Mouse (Mus musculus) ES-E14 (cell line): ENCODE results near the gene Gpr173. TPM values are rescaled to one million over a fixed set of nuclear protein-coding genes. Genes with fewer than 3 reads are reported as not detected.

ENCODE experiments used
- DNase-seq: peaks from one replicate; pipeline ENCODE4 v3.0.0-alpha.2; 2013; ENCODE audit warnings: low read depth, low spot score
- H3K27ac ChIP-seq: 2 replicates; pipeline ENCODE4 v1.5.1; 2012; ENCODE audit warnings: low read depth, mild to moderate bottlenecking, low read length, moderate library complexity, mixed read lengths; ENCODE audit not compliant: poor library complexity, insufficient read depth, severe bottlenecking
- H3K36me3 ChIP-seq: 2 replicates; pipeline ENCODE4 v1.6.1; 2012; ENCODE audit warnings: mild to moderate bottlenecking, low read length, moderate library complexity, mixed read lengths; ENCODE audit not compliant: control insufficient read depth, poor library complexity, insufficient read depth, severe bottlenecking
- H3K4me1 ChIP-seq, 2 experiments: fragments of 150-350 bp in 1 of 2; sonication (generic) in 1 of 2; 2 replicates each; pipeline ENCODE4 v1.6.1; 2012; ENCODE audit warnings: low read length in 2 of 2, mild to moderate bottlenecking in 1 of 2, mixed read lengths in 1 of 2; ENCODE audit not compliant: control insufficient read depth in 2 of 2, insufficient read depth in 2 of 2, poor library complexity in 1 of 2
- H3K4me3 ChIP-seq, 2 experiments: fragments of 150-350 bp in 1 of 2; sonication (generic) in 1 of 2; 2 replicates each; pipeline ENCODE4 v1.5.1; 2012; ENCODE audit warnings: low read length in 2 of 2, low read depth in 1 of 2, mild to moderate bottlenecking in 1 of 2, mixed read lengths in 1 of 2; ENCODE audit not compliant: insufficient read depth in 1 of 2, poor library complexity in 1 of 2, severe bottlenecking in 1 of 2
- H3K9ac ChIP-seq: 2 replicates; pipeline ENCODE4 v1.6.1; 2012; ENCODE audit warnings: low read depth, mild to moderate bottlenecking, low read length, mixed read lengths; ENCODE audit not compliant: poor library complexity, insufficient read depth, severe bottlenecking
- H3K9me3 ChIP-seq: fragments of 150-350 bp; sonication (generic); 2 replicates; pipeline ENCODE4 v1.6.1; 2012; ENCODE audit warnings: low read depth, mild to moderate bottlenecking, low read length; ENCODE audit not compliant: control insufficient read depth, insufficient read depth
- CHD2 ChIP-seq: IDR thresholded peaks from 2 replicates; pipeline ENCODE4 v1.6.1; 2014; ENCODE audit warnings: mild to moderate bottlenecking, low read depth, low read length, inconsistent platforms
- HCFC1 ChIP-seq: IDR thresholded peaks from 2 replicates; pipeline ENCODE4 v1.6.1; 2012; ENCODE audit warnings: low read length, inconsistent platforms, borderline replicate concordance; ENCODE audit not compliant: insufficient read depth
- MAFK ChIP-seq: IDR thresholded peaks from 2 replicates; pipeline ENCODE4 v1.6.1; 2014; ENCODE audit warnings: mild to moderate bottlenecking, low read depth, low read length, inconsistent platforms; ENCODE audit not compliant: insufficient read depth
- ZC3H11A ChIP-seq: IDR thresholded peaks from 2 replicates; pipeline ENCODE4 v1.6.1; 2012; ENCODE audit warnings: low read depth, mild to moderate bottlenecking, inconsistent platforms, low read length, borderline replicate concordance
- ZNF384 ChIP-seq: IDR thresholded peaks from 2 replicates; pipeline ENCODE4 v1.6.1; 2012; ENCODE audit warnings: low read depth, low read length, inconsistent platforms
- in situ Hi-C, 2 experiments: fragments of 600-800 bp; cut with MboI; formaldehyde crosslinking; loops; one replicate each; pipeline ENCODE4 v1.15.1; 2025; ENCODE audit warnings: low sequenced_read_pairs in 2 of 2, inconsistent platforms in 1 of 2; ENCODE audit not compliant: unreplicated experiment in 2 of 2
- total RNA-seq: library from RNA; depleted of rRNA; stranded (reverse); fragments of 300-350 nt; gene quantifications from 2 replicates; pipeline ENCODE4 v1.2.3, GENCODE M21; 2012; rRNA removed

Gpr173 gene
- total RNA-seq, 1 experiment: 3.0 TPM

DNA sequence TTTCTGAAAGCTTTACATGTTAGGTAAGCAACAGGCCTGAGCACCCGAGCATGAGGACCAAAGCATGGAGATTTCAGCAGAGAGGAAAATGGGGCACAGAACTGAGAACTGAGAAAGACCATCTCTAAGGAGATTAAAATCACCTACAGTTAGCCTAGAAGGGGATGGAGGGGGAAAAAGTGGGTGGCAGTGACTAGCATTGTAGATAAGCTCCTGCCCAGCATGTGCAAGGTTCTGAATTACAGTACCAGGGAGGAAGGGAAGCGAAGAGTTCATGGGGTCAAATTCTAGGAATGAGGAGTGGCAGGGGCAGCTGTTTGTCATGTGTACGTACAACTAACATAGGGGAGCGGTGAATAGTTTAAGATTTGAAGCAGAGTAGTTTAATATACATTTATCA is 48.0 kb downstream of the Gpr173 start:
- no peak overlapping the region for H3K4me3 ChIP-seq
- no peak overlapping the region for H3K27ac ChIP-seq
- no peaks in the 10 kb centered on the region for H3K4me1 ChIP-seq
- H3K9me3 ChIP-seq: no peaks in the 10 kb centered on the region
- TF ChIP-seq HCFC1: no peak
- TF ChIP-seq MAFK: no peak
- TF ChIP-seq ZC3H11A: no peak
- TF ChIP-seq ZNF384: no peak
- no peak for TF ChIP-seq CHD2
- H3K36me3 ChIP-seq: 0 out of 2 replicates have a peak, but pooled peaks cover 2% of the 10 kb centered on the region
- no peak overlapping the region for H3K9ac ChIP-seq
- DNase-seq: no peak
- in situ Hi-C loops: no loop called here

- TF ChIP-seq MAFK (no peak), HCFC1 (no peak), ZNF384 (no peak), CHD2 (no peak)
- no peak for DNase-seq
- Histone ChIP-seq H3K4me3 (no peak overlapping the region), H3K9me3 (no peaks in the 10 kb centered on the region), H3K9ac (no peak overlapping the region), H3K27ac (no peak overlapping the region), H3K36me3 (peaks cover 2% of the 10 kb centered on the region; the same call in 1 of the 2 replicates), H3K4me1 (no peaks in the 10 kb centered on the region)
- in situ Hi-C loops: no loop called here
Measured at GRCm38 (mm10) chrX:152307942-152308341, 60.6 kb downstream of the Gpr173 start.

DNA sequence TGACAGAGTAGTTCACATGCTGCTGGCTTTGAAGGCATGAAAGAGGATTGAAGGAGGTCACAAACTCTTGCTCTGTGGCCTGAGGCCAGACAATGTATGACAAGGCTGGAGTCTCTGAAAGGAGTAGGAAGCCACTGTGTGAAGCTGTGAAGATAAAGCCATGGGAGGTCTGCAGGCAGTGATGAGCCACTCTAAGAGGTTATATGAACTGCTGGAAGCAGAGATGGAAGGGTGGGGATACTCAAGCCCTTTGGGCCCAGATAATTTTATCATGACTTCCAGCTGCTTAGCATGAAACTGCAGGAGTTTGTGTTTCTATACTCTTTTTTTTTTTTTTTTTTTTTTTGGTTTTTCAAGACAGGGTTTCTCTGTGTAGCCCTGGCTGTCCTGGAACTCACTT is 61.1 kb downstream of the Gpr173 start:
- H3K4me1 ChIP-seq: no peaks in the 10 kb centered on the region
- no peaks in the 10 kb centered on the region for H3K9me3 ChIP-seq
- H3K9ac ChIP-seq: no peak overlapping the region
- no peak overlapping the region for H3K4me3 ChIP-seq
- H3K27ac ChIP-seq: no peak overlapping the region
- in situ Hi-C loops: no loop called here
- TF ChIP-seq ZC3H11A (no peak), HCFC1 (no peak), CHD2 (no peak)
- peaks cover 2% of the 10 kb centered on the region; the same call in 1 of the 2 replicates for H3K36me3 ChIP-seq
- no peak for DNase-seq

DNA sequence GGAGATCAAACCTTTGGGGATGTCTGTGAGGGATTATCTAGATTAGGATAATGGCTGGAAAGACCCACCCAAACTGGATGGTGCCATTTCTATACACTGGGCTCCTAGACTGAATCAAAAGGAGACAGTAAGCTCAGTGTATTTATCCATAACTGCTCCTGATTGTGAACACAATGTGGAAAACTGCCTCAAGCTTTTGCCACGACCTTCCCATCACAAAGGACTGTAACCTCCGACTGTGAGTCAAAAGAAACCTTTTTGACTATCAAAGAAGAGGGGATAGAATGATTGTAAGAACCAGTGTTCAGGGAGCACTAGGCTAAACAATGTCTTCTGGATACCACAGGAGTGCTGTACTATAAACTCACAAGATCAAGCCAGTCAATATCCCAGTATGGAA is 62.3 kb downstream of the Gpr173 start:
- TF ChIP-seq ZNF384 (no peak), ZC3H11A (no peak), MAFK (no peak), HCFC1 (no peak), CHD2 (no peak)
- no peak overlapping the region for H3K4me3 ChIP-seq
- no peak for DNase-seq
- H3K9ac ChIP-seq: no peak overlapping the region
- no peaks in the 10 kb centered on the region for H3K9me3 ChIP-seq
- H3K4me1 ChIP-seq: no peaks in the 10 kb centered on the region
- H3K27ac ChIP-seq: no peak overlapping the region
- in situ Hi-C loops: no loop called here
- H3K36me3 ChIP-seq: peaks cover 2% of the 10 kb centered on the region; the same call in 1 of the 2 replicates

Other genes with a start within 250 kb of the Gpr173 start
- 1.2 and 1.3 TPM in 2 replicates for gene Iqsec2, start 224.4 kb downstream of the Gpr173 start, total RNA-seq
- gene Kdm5c, start 135.7 kb downstream of the Gpr173 start, total RNA-seq: 128 and 151 TPM in 2 replicates
- gene Kantr, start 41.2 kb downstream of the Gpr173 start, total RNA-seq: 3.7 and 3.9 TPM in 2 replicates
- gene Tspyl2, start 26.3 kb downstream of the Gpr173 start, total RNA-seq: 28.7 and 35.9 TPM in 2 replicates
- gene Cldn34a, start 194.6 kb upstream of the Gpr173 start, total RNA-seq: not detected in 2 replicates